Mouse (Mus musculus): Measurements from ENCODE around the gene Tsacc.

GRCm38 (mm10) chr3:88280035-88280434 is 16.8 kb downstream of the Tsacc start:
- TF ChIP-seq POLR2A (IDR thresholded peaks at IDR 0.05; ENCODE audit: borderline replicate concordance, insufficient read depth, low read length) (no peak), CTCF (IDR thresholded peaks at IDR 0.05; ENCODE audit: borderline replicate concordance, insufficient read depth, low read depth, low read length) (no peak)

Measured in cerebellum, adult 2 months (tissue).